Mouse (Mus musculus): Measurements from ENCODE around the gene Gbe1. TPM values are rescaled to one million over a fixed set of nuclear protein-coding genes. Genes with fewer than 3 reads are reported as not detected.
A peak's percentile ranks its signal among the peaks of the same experiment; 100 is the strongest.

Gbe1 gene
- polyA plus RNA-seq, 1 experiment from 2014 or later, result 26.6 TPM

DNA sequence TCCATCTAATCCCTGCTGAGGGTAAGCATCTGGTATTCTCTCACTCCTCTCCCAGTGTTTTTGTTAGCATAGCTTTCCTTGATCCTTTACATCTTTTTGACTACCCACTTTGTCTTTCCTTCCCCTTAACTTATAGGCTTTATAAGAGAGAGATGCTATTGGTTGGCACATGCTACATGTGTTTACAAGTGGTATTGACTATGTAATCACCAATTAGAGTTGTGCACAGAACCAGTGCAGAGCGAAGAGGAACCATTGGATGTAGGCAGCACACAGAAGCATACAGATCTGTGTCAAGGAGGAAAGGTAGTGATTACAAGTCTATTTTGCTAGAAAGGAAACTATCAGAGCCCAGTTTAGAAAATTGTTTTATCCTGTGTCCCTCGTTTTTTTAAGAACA lies 209.1 kb downstream of the Gbe1 start:
- no peaks in the 10 kb centered on the region for H3K27me3 ChIP-seq (ENCODE audit: control insufficient read depth, insufficient read depth, low read length)
- H3K4me3 ChIP-seq (ENCODE audit: low read length), result no peak overlapping the region
- no peak for ATAC-seq (ENCODE audit: low FRiP score, low TSS enrichment)
- H3K4me1 ChIP-seq (ENCODE audit: control insufficient read depth, insufficient read depth, low read length), result no peaks in the 10 kb centered on the region
- H3K9ac ChIP-seq (ENCODE audit: low read depth, low read length), result no peak overlapping the region
- H3K36me3 ChIP-seq (ENCODE audit: control insufficient read depth, insufficient read depth, low read length), result no peaks in the 10 kb centered on the region
- 87% methylated on average over 2 of the region's 2 CpGs for WGBS
- H3K27ac ChIP-seq (ENCODE audit: low read depth, low read length), result no peak overlapping the region
- no peaks in the 10 kb centered on the region for H3K9me3 ChIP-seq (ENCODE audit: control insufficient read depth, low read length)
- H3K4me2 ChIP-seq (replicated peaks; ENCODE audit: low read depth, low read length), result no peak overlapping the region

DNA sequence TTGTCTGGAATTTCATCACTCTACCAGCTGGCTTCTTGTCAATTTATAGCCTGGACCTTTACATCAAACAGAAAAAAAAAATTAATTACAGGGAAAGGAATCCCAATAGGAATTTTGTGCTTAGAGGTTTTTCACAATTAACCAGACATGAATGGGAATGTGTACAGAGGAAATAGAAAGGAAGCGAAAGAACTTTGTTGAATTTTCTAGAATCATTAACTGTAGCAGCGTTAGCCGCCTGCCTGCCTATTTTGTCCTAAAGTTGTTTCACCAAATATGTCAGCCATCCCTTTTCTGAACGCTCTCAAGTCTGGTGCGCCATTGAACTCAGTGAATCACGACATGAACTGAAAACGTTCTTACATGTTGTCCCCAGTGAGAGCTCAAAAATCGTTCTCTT lies 209.8 kb downstream of the Gbe1 start:
- no peak for ATAC-seq (ENCODE audit: low FRiP score, low TSS enrichment)
- Histone ChIP-seq H3K4me1 (ENCODE audit: control insufficient read depth, insufficient read depth, low read length) (no peaks in the 10 kb centered on the region), H3K9ac (ENCODE audit: low read depth, low read length) (no peak overlapping the region), H3K9me3 (ENCODE audit: control insufficient read depth, low read length) (no peaks in the 10 kb centered on the region), H3K4me2 (replicated peaks; ENCODE audit: low read depth, low read length) (no peak overlapping the region), H3K27me3 (ENCODE audit: control insufficient read depth, insufficient read depth, low read length) (no peaks in the 10 kb centered on the region), H3K36me3 (ENCODE audit: control insufficient read depth, insufficient read depth, low read length) (no peaks in the 10 kb centered on the region), H3K4me3 (ENCODE audit: low read length) (no peak overlapping the region), H3K27ac (ENCODE audit: low read depth, low read length) (no peak overlapping the region)
- WGBS, result 84% methylated on average over 8 of the region's 8 CpGs

DNA sequence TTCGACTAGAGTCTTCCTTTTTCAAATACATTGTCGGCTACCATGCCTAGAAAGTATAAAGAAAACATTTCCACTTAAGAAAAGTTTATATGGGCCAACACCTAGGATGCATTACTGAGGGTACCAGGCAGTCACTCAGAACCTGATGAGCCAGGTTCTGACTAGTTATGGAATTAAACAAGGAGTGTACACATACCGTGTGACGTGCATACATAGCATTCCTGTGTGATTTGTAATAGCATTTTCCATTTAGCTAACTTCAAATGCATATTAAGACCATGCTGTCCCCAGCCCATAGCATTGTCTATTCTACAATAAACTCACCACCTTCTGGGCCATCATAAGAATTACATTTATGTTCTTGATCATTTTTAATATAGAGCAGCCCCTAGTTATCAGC lies 210.5 kb downstream of the Gbe1 start:
- no peak for ATAC-seq (ENCODE audit: low FRiP score, low TSS enrichment)

DNA sequence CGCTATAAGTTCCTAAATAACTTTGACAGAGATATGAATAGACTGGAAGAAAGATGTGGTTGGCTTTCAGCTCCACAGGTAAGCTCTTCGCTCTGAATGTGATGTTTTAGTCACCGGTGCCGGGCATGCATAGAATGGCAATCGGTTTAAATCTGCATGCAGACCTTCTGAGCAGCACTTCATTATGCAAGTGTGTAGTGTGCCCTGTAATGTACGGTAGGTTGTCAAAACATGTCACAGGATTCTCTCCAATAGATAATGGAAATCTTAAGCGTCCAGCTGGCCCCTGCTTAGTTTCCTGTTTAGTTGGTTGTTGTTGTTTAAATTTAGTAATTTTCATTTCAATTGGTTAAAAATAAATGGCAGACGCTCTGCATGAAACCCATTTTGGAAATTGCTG lies 213.5 kb downstream of the Gbe1 start:
- Histone ChIP-seq H3K27ac (ENCODE audit: low read depth, low read length) (no peak overlapping the region), H3K4me2 (replicated peaks; ENCODE audit: low read depth, low read length) (no peak overlapping the region), H3K9me3 (ENCODE audit: control insufficient read depth, low read length) (no peaks in the 10 kb centered on the region), H3K36me3 (ENCODE audit: control insufficient read depth, insufficient read depth, low read length) (no peaks in the 10 kb centered on the region), H3K4me1 (ENCODE audit: control insufficient read depth, insufficient read depth, low read length) (no peaks in the 10 kb centered on the region), H3K4me3 (ENCODE audit: low read length) (no peak overlapping the region), H3K9ac (ENCODE audit: low read depth, low read length) (no peak overlapping the region), H3K27me3 (ENCODE audit: control insufficient read depth, insufficient read depth, low read length) (no peaks in the 10 kb centered on the region)
- 94% methylated on average over 8 of the region's 8 CpGs for WGBS
- no peak for ATAC-seq (ENCODE audit: low FRiP score, low TSS enrichment)

More for the DNA sequence above, 210.5 kb downstream of the Gbe1 start:
- Histone ChIP-seq H3K27ac (ENCODE audit: low read depth, low read length) (no peak overlapping the region), H3K27me3 (ENCODE audit: control insufficient read depth, insufficient read depth, low read length) (no peaks in the 10 kb centered on the region), H3K4me1 (ENCODE audit: control insufficient read depth, insufficient read depth, low read length) (no peaks in the 10 kb centered on the region), H3K4me2 (replicated peaks; ENCODE audit: low read depth, low read length) (no peak overlapping the region), H3K4me3 (ENCODE audit: low read length) (no peak overlapping the region), H3K9ac (ENCODE audit: low read depth, low read length) (no peak overlapping the region), H3K36me3 (ENCODE audit: control insufficient read depth, insufficient read depth, low read length) (no peaks in the 10 kb centered on the region), H3K9me3 (ENCODE audit: control insufficient read depth, low read length) (no peaks in the 10 kb centered on the region)
- 88% methylated on average over 4 of the region's 4 CpGs for WGBS

DNA sequence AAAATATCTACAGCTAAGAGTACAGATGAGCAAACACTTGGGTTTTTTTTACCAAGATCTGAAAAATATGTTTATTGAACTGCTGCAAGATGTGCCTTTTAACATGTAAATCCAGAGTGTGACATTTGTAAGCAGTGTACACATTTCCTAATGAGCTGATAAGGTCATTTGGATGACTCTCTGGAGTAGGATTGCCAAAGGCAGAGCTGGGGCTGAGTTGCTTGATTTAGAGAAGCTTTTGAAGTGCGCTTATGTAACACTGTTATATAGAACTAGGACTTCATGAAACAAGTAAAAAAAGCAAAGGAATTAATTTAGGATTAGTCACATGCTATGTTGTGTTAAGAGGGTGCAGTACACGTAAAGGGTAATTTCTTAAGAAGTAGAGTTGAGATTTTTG lies 221.5 kb downstream of the Gbe1 start:
- Histone ChIP-seq H3K36me3 (ENCODE audit: control insufficient read depth, insufficient read depth, low read length) (no peaks in the 10 kb centered on the region), H3K9me3 (ENCODE audit: control insufficient read depth, low read length) (no peaks in the 10 kb centered on the region), H3K4me2 (replicated peaks; ENCODE audit: low read depth, low read length) (no peak overlapping the region), H3K27me3 (ENCODE audit: control insufficient read depth, insufficient read depth, low read length) (no peaks in the 10 kb centered on the region), H3K9ac (ENCODE audit: low read depth, low read length) (no peak overlapping the region), H3K4me3 (ENCODE audit: low read length) (no peak overlapping the region), H3K4me1 (ENCODE audit: control insufficient read depth, insufficient read depth, low read length) (no peaks in the 10 kb centered on the region), H3K27ac (ENCODE audit: low read depth, low read length) (no peak overlapping the region)
- 72% methylated on average over 2 of the region's 2 CpGs for WGBS
- ATAC-seq (ENCODE audit: low FRiP score, low TSS enrichment), result no peak

DNA sequence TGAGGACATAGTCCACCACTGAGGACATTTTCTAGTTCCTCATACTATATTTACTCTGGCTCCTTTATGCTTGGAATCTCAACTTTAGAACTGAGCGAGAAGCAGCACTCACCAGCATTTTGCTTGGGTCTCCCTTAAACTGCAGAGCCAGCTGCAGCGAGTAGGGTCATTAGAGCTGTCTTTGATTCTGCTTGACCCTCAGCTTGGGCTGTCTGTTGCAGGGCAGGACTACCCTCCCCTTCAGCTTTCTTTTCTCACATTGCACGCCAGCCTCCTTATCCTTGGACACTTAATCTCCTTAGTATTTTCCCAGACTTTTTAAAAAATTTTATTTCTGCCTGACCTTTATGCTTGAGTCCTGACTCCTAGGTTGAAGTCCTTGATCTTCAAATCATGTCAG lies 237.1 kb downstream of the Gbe1 start:
- 33% methylated on average over 3 of the region's 3 CpGs for WGBS
- no peak overlapping the region for H3K27ac ChIP-seq (ENCODE audit: low read depth, low read length)
- no peaks in the 10 kb centered on the region for H3K36me3 ChIP-seq (ENCODE audit: control insufficient read depth, insufficient read depth, low read length)
- no peaks in the 10 kb centered on the region for H3K4me1 ChIP-seq (ENCODE audit: control insufficient read depth, insufficient read depth, low read length)
- no peak overlapping the region for H3K9ac ChIP-seq (ENCODE audit: low read depth, low read length)
- no peaks in the 10 kb centered on the region for H3K27me3 ChIP-seq (ENCODE audit: control insufficient read depth, insufficient read depth, low read length)
- no peak overlapping the region for H3K4me2 ChIP-seq (replicated peaks; ENCODE audit: low read depth, low read length)
- no peaks in the 10 kb centered on the region for H3K9me3 ChIP-seq (ENCODE audit: control insufficient read depth, low read length)
- no peak overlapping the region for H3K4me3 ChIP-seq (ENCODE audit: low read length)
- peak; percentile 46; the same call in 1 of the 2 replicates for ATAC-seq (ENCODE audit: low FRiP score, low TSS enrichment)

DNA sequence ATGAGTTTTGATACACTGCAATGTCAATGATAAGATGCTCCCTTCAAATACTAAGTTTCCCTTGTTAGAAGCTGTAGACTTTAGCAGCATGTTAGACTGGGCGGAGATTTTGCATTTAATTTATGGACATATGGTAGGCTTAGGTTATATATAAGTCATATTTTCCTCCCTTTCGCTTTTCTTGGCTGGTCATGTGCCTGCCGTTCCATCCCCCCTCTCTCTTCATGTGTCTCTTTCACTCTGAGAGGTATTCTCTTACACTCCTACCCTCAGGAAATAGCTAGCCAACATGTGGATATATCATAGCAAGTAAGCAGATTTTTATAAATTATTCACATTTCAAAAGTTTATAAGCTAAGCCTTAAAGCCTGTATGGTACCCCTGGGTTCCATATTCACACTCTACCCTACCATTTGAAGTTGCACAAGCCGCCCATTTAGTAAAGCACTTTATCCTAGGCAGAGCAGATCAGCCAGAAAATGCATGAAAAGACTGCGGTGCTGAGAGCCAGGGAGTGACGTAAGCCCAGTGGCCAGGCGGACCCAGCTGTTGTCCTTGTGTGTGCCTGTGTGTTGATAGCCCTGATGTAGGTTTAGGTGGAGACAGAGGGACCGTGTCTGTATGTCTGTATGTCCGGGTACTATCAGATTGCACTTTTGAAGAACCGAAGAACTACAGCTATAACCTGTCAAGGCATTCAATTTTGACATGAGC lies 248.0 kb downstream of the Gbe1 start:
- H3K4me1 ChIP-seq (ENCODE audit: control insufficient read depth, insufficient read depth, low read length), result no peaks in the 10 kb centered on the region
- H3K4me2 ChIP-seq (replicated peaks; ENCODE audit: low read depth, low read length), result no peak overlapping the region
- no peak overlapping the region for H3K27ac ChIP-seq (ENCODE audit: low read depth, low read length)
- no peaks in the 10 kb centered on the region for H3K9me3 ChIP-seq (ENCODE audit: control insufficient read depth, low read length)
- 76% methylated on average over 10 of the region's 10 CpGs for WGBS
- H3K9ac ChIP-seq (ENCODE audit: low read depth, low read length), result no peak overlapping the region
- H3K27me3 ChIP-seq (ENCODE audit: control insufficient read depth, insufficient read depth, low read length), result no peaks in the 10 kb centered on the region
- no peaks in the 10 kb centered on the region for H3K36me3 ChIP-seq (ENCODE audit: control insufficient read depth, insufficient read depth, low read length)
- no peak for ATAC-seq (ENCODE audit: low FRiP score, low TSS enrichment)
- no peak overlapping the region for H3K4me3 ChIP-seq (ENCODE audit: low read length)

DNA sequence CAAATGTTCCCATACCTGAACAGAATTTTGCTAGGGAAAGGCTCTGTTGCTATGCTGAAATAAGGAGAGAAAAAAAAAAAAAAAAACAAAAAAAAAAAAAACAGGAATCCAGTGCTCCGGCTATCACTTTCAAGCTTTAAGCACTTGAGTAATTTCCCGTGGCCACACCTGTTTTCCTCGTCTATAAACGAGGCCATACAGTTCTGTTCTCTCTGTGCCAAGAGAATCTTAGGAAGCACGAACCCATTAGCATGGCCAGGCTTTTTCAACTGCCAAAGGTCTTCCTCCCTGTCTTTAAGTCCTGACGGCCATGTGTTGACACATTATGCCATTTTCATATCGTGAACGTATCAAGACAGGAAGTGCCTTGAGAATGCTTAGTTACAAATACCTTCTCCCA lies 248.8 kb downstream of the Gbe1 start:
- Histone ChIP-seq H3K9me3 (ENCODE audit: control insufficient read depth, low read length) (no peaks in the 10 kb centered on the region), H3K4me3 (ENCODE audit: low read length) (no peak overlapping the region), H3K36me3 (ENCODE audit: control insufficient read depth, insufficient read depth, low read length) (no peaks in the 10 kb centered on the region), H3K9ac (ENCODE audit: low read depth, low read length) (no peak overlapping the region), H3K27ac (ENCODE audit: low read depth, low read length) (no peak overlapping the region), H3K27me3 (ENCODE audit: control insufficient read depth, insufficient read depth, low read length) (no peaks in the 10 kb centered on the region), H3K4me2 (replicated peaks; ENCODE audit: low read depth, low read length) (no peak overlapping the region), H3K4me1 (ENCODE audit: control insufficient read depth, insufficient read depth, low read length) (no peaks in the 10 kb centered on the region)
- ATAC-seq (ENCODE audit: low FRiP score, low TSS enrichment), result no peak
- WGBS, result 71% methylated on average over 8 of the region's 8 CpGs

DNA sequence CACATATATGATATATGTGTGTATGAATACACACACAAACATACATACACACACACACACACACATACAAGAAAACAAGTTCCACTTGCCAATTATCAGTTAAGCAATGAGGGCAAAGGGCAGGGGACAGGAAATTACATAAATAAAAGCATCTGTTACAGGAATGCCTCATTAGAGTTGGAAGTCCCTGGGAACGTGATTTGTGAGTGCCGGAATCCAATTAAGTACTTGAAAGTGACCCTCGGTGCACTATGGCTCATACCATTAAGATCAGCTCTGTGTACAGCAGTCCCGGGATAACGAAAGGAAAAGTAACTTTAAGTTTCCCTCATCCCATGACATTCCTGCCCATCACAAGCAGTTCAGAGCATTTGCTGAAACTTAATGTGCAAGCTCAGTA lies 249.7 kb downstream of the Gbe1 start:
- WGBS, result 27% methylated on average over 5 of the region's 5 CpGs
- Histone ChIP-seq H3K36me3 (ENCODE audit: control insufficient read depth, insufficient read depth, low read length) (no peaks in the 10 kb centered on the region), H3K27me3 (ENCODE audit: control insufficient read depth, insufficient read depth, low read length) (no peaks in the 10 kb centered on the region), H3K4me2 (replicated peaks; ENCODE audit: low read depth, low read length) (no peak overlapping the region), H3K4me3 (ENCODE audit: low read length) (no peak overlapping the region), H3K4me1 (ENCODE audit: control insufficient read depth, insufficient read depth, low read length) (no peaks in the 10 kb centered on the region), H3K27ac (ENCODE audit: low read depth, low read length) (no peak overlapping the region), H3K9me3 (ENCODE audit: control insufficient read depth, low read length) (no peaks in the 10 kb centered on the region), H3K9ac (ENCODE audit: low read depth, low read length) (no peak overlapping the region)
- peak; percentile 57; the same call in 1 of the 2 replicates for ATAC-seq (ENCODE audit: low FRiP score, low TSS enrichment)

Measured in kidney, embryonic 14.5 days (tissue).